Mouse (Mus musculus): ENCODE results near the gene Vwa5b2.

- TF ChIP-seq POLR2A (IDR thresholded peaks at IDR 0.05; ENCODE audit: extremely low read depth, insufficient read depth, low read length) (no peak), CTCF (IDR thresholded peaks at IDR 0.05; ENCODE audit: extremely low read depth, insufficient read depth, low read length) (no peak)
These were observed 62.7 kb downstream of the Vwa5b2 start for GRCm38 (mm10) chr16:20651947-20652310.
